Mouse (Mus musculus): ENCODE data around the gene Fam89a. TPM values are rescaled to one million over a fixed set of nuclear protein-coding genes. Genes with fewer than 3 reads are reported as not detected.

Fam89a gene
- polyA plus RNA-seq, 1 experiment = 1.7 TPM

GRCm38 (mm10) chr8:124695424-124696100, 56.1 kb downstream of the Fam89a start:
- no peak for DNase-seq (ENCODE audit: extremely low spot score in 1 of 2, low spot score in 1 of 2)

- DNase-seq (ENCODE audit: extremely low spot score in 1 of 2, low spot score in 1 of 2) = no peak
Measured at GRCm38 (mm10) chr8:124691706-124692105, 59.9 kb downstream of the Fam89a start.

Other genes starting within 250 kb of the Fam89a start
- gene Cog2, start 231.1 kb downstream of the Fam89a start, polyA plus RNA-seq (2012; rRNA removed) = 26.0 and 28.9 TPM in 2 replicates
- gene Agt, start 182.1 kb downstream of the Fam89a start, polyA plus RNA-seq (2012; rRNA removed) = 18.1 and 20.1 TPM in 2 replicates
- 0.06 and 0.11 TPM in 2 replicates for gene Capn9, start 175.7 kb downstream of the Fam89a start, polyA plus RNA-seq (2012; rRNA removed)
- 61.8 and 62.4 TPM in 2 replicates for gene 2310022B05Rik, start 88.5 kb downstream of the Fam89a start, polyA plus RNA-seq (2012; rRNA removed)
- 40.7 and 44.3 TPM in 2 replicates for gene Ttc13, start 29.8 kb downstream of the Fam89a start, polyA plus RNA-seq (2012; rRNA removed)
- gene Arv1, start 29.7 kb downstream of the Fam89a start, polyA plus RNA-seq (2012; rRNA removed) = 20.9 and 22.1 TPM in 2 replicates
- gene Trim67, start 41.3 kb upstream of the Fam89a start, polyA plus RNA-seq (2012; rRNA removed) = 5.2 and 5.3 TPM in 2 replicates
- 102 and 103 TPM in 2 replicates for gene Gnpat, start 111.2 kb upstream of the Fam89a start, polyA plus RNA-seq (2012; rRNA removed)
- 17.2 and 18.1 TPM in 2 replicates for gene 2810004N23Rik, start 111.3 kb upstream of the Fam89a start, polyA plus RNA-seq (2012; rRNA removed)
- 15.0 and 17.3 TPM in 2 replicates for gene Exoc8, start 145.9 kb upstream of the Fam89a start, polyA plus RNA-seq (2012; rRNA removed)
- 17.3 and 18.0 TPM in 2 replicates for gene Sprtn, start 146.1 kb upstream of the Fam89a start, polyA plus RNA-seq (2012; rRNA removed)
- 55.8 and 61.7 TPM in 2 replicates for gene Egln1, start 197.5 kb upstream of the Fam89a start, polyA plus RNA-seq (2012; rRNA removed)

Measured in frontal cortex, adult 2 months (tissue).